Mouse (Mus musculus): ENCODE results near the gene Mnx1. TPM values are rescaled to one million over a fixed set of nuclear protein-coding genes. Genes with fewer than 3 reads are reported as not detected.

The Mnx1 gene
- polyA plus RNA-seq, 1 experiment: not detected

GRCm38 (mm10) chr5:29473551-29474245 is 4.6 kb downstream of the Mnx1 start:
- TF ChIP-seq GATA1 (IDR thresholded peaks at IDR 0.05; ENCODE audit: low read length): no peak

GRCm38 (mm10) chr5:29471855-29472665 is 6.2 kb downstream of the Mnx1 start:
- no peak for TF ChIP-seq GATA1 (IDR thresholded peaks at IDR 0.05; ENCODE audit: low read length)

- no peak for TF ChIP-seq GATA1 (IDR thresholded peaks at IDR 0.05; ENCODE audit: low read length)
These were observed 6.9 kb downstream of the Mnx1 start for GRCm38 (mm10) chr5:29471396-29471795.

GRCm38 (mm10) chr5:29470851-29471394 is 7.3 kb downstream of the Mnx1 start:
- TF ChIP-seq GATA1 (IDR thresholded peaks at IDR 0.05; ENCODE audit: low read length): no peak

- TF ChIP-seq GATA1 (IDR thresholded peaks at IDR 0.05; ENCODE audit: low read length): no peak
These were observed 8.0 kb downstream of the Mnx1 start for GRCm38 (mm10) chr5:29470271-29470670.

GRCm38 (mm10) chr5:29469501-29469900 is 8.8 kb downstream of the Mnx1 start:
- no peak for TF ChIP-seq GATA1 (IDR thresholded peaks at IDR 0.05; ENCODE audit: low read length)

- TF ChIP-seq GATA1 (IDR thresholded peaks at IDR 0.05; ENCODE audit: low read length): no peak
These were observed 9.8 kb downstream of the Mnx1 start for GRCm38 (mm10) chr5:29468351-29469065.

GRCm38 (mm10) chr5:29467489-29468350 is 10.6 kb downstream of the Mnx1 start:
- no peak for TF ChIP-seq GATA1 (IDR thresholded peaks at IDR 0.05; ENCODE audit: low read length)

GRCm38 (mm10) chr5:29462943-29463686 is 15.2 kb downstream of the Mnx1 start:
- no peak for TF ChIP-seq GATA1 (IDR thresholded peaks at IDR 0.05; ENCODE audit: low read length)

- no peak for TF ChIP-seq GATA1 (IDR thresholded peaks at IDR 0.05; ENCODE audit: low read length)
These were observed 21.2 kb downstream of the Mnx1 start for GRCm38 (mm10) chr5:29456895-29457656.

GRCm38 (mm10) chr5:29452352-29452751 is 25.9 kb downstream of the Mnx1 start:
- no peak for TF ChIP-seq GATA1 (IDR thresholded peaks at IDR 0.05; ENCODE audit: low read length)

GRCm38 (mm10) chr5:29445275-29445674 is 33.0 kb downstream of the Mnx1 start:
- no peak for TF ChIP-seq GATA1 (IDR thresholded peaks at IDR 0.05; ENCODE audit: low read length)

- no peak for TF ChIP-seq GATA1 (IDR thresholded peaks at IDR 0.05; ENCODE audit: low read length)
These were observed 42.8 kb downstream of the Mnx1 start for GRCm38 (mm10) chr5:29435491-29435890.
